Mouse (Mus musculus): Measurements from ENCODE around the gene Sirpb1c. TPM values are rescaled to one million over a fixed set of nuclear protein-coding genes. Genes with fewer than 3 reads are reported as not detected.
"Not testable (repeated sequence)": the region's sequence is repeated elsewhere in the genome, so short reads cannot be mapped to it uniquely, and the experiment has no call there.

Gene Sirpb1c
- under 1 TPM in 1 of 2 experiments, not detected in 1; 0.50 TPM for total RNA-seq (2021)
- long read RNA-seq, experiment 1 = 0 reads
- long read RNA-seq, experiment 2 = 0 reads

GRCm38 (mm10) chr3:15848280-15848679, at the start of gene Sirpb1c:
TSS of gene Sirpb1c (minus strand) at chr3:15848528.
- not testable (repeated sequence) for DNase-seq

- no peak for DNase-seq
These were observed 38.1 kb upstream of the Sirpb1c start for GRCm38 (mm10) chr3:15886380-15886779.

- DNase-seq = not testable (repeated sequence)
These were observed 7.4 kb upstream of the Sirpb1c start for GRCm38 (mm10) chr3:15855773-15856172.

- DNase-seq = no peak
These were observed 1.6 kb upstream of the Sirpb1c start for GRCm38 (mm10) chr3:15849922-15850321.

- no peak for DNase-seq
These were observed 838 bp downstream of the Sirpb1c start for GRCm38 (mm10) chr3:15847332-15848047.

- DNase-seq = not testable (repeated sequence)
These were observed 74.7 kb downstream of the Sirpb1c start for GRCm38 (mm10) chr3:15773642-15774041.

Other genes with a start within 250 kb of the Sirpb1c start
- gene Gm5150, start 157.9 kb upstream of the Sirpb1c start, total RNA-seq (2021) = not detected

Data from gastrocnemius, postnatal 10 days (tissue).